Mouse (Mus musculus): ENCODE measurements around the gene Hist1h4j. TPM values are rescaled to one million over a fixed set of nuclear protein-coding genes. Genes with fewer than 3 reads are reported as not detected.
"Not testable (repeated sequence)": the region's sequence is repeated elsewhere in the genome, so short reads cannot be mapped to it uniquely, and the experiment has no call there.

Hist1h4j gene
- polyA plus RNA-seq (2014; fragmentation: Nextera tagmentation; extraction: Ambion mirVana), result 0.79 and 1.1 TPM in 2 replicates

DNA sequence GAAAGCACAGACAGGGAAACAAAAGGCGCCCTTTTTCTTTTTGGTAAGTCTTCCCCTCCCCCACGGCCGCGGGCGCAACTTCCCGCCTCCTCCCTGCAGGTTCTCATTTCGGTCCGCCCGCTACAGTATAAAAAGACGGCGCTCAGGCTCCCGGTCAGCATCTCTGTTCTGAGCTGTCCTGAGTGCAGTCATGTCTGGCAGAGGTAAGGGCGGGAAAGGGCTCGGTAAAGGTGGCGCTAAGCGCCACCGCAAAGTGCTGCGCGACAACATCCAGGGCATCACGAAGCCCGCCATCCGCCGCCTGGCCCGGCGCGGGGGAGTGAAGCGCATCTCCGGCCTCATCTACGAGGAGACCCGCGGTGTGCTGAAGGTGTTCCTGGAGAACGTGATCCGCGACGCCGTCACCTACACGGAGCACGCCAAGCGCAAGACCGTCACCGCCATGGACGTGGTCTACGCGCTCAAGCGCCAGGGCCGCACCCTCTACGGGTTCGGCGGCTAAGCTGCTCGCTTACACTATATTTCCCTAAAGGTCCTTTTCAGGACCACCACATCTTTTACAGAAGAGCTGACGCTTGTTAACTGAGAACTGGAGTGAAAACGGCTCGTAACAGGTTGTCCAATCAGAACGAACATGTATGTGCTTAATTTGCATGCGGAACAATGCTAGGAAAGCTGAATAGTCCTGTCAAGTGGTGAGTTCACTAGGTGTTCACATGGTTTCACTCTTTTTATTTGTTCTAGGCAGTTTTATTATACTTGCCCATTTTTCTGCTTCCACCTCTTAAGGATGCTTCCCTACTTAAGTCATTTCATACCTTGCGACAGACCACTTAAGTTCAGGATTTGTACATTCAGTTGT, at the start of gene Hist1h4j:
Hist1h4j (plus strand) TSS at position 159 of the 862 bp plus-strand sequence.
- peak; percentile 91 for ATAC-seq (replicated peaks; ENCODE audit: insufficient number of reproducible peaks, low FRiP score, low TSS enrichment)
- peak within 1 kb of the TSS; percentile 79 for H3K9ac ChIP-seq (ENCODE audit: low read depth, low read length)
- H3K4me3 ChIP-seq (ENCODE audit: low read depth, low read length), result peak within 1 kb of the TSS; percentile 51
- H3K27me3 ChIP-seq (ENCODE audit: control insufficient read depth, insufficient read depth, low read length); H3K4me1 ChIP-seq (ENCODE audit: control insufficient read depth, insufficient read depth, low read length); H3K36me3 ChIP-seq (ENCODE audit: control insufficient read depth, insufficient read depth, low read length); H3K9me3 ChIP-seq (replicated peaks; ENCODE audit: control insufficient read depth, low read length): not testable (repeated sequence)
- H3K4me2 ChIP-seq, result peak within 1 kb of the TSS; percentile 78
- under 1% methylated on average over 39 of the region's 56 CpGs for WGBS (ENCODE audit: insufficient replicate concordance)
- peak within 1 kb of the TSS; percentile 95 for H3K27ac ChIP-seq (ENCODE audit: low read depth, low read length)

- Histone ChIP-seq H3K27ac (ENCODE audit: low read depth, low read length) (no peak within 1 kb of the TSS), H3K4me1 (ENCODE audit: control insufficient read depth, insufficient read depth, low read length) (no peaks in the 10 kb centered on the region), H3K9me3 (replicated peaks; ENCODE audit: control insufficient read depth, low read length) (no peaks in the 10 kb centered on the region), H3K4me2 (no peak within 1 kb of the TSS), H3K36me3 (ENCODE audit: control insufficient read depth, insufficient read depth, low read length) (no peaks in the 10 kb centered on the region), H3K4me3 (ENCODE audit: low read depth, low read length) (no peak within 1 kb of the TSS), H3K9ac (ENCODE audit: low read depth, low read length) (no peak within 1 kb of the TSS), H3K27me3 (ENCODE audit: control insufficient read depth, insufficient read depth, low read length) (no peaks in the 10 kb centered on the region)
- no peak for ATAC-seq (replicated peaks; ENCODE audit: insufficient number of reproducible peaks, low FRiP score, low TSS enrichment)
Observed at GRCm38 (mm10) chr13:21697811-21698210, 37.1 kb upstream of the Hist1h4j start, which contains the start of gene Olfr1359. Gene Olfr1359 (plus strand): TSS chr13:21698111.

GRCm38 (mm10) chr13:21706669-21707068, 28.2 kb upstream of the Hist1h4j start:
- no peaks in the 10 kb centered on the region for H3K9me3 ChIP-seq (replicated peaks; ENCODE audit: control insufficient read depth, low read length)
- H3K9ac ChIP-seq (ENCODE audit: low read depth, low read length), result no peak overlapping the region
- no peaks in the 10 kb centered on the region; the same call in 1 of the 2 replicates for H3K4me1 ChIP-seq (ENCODE audit: control insufficient read depth, insufficient read depth, low read length)
- no peaks in the 10 kb centered on the region for H3K27me3 ChIP-seq (ENCODE audit: control insufficient read depth, insufficient read depth, low read length)
- no peak overlapping the region for H3K4me3 ChIP-seq (ENCODE audit: low read depth, low read length)
- ATAC-seq (replicated peaks; ENCODE audit: insufficient number of reproducible peaks, low FRiP score, low TSS enrichment), result no peak
- WGBS (ENCODE audit: insufficient replicate concordance), result 71% methylated on average over 4 of the region's 4 CpGs
- no peaks in the 10 kb centered on the region for H3K36me3 ChIP-seq (ENCODE audit: control insufficient read depth, insufficient read depth, low read length)
- no peak overlapping the region for H3K4me2 ChIP-seq
- H3K27ac ChIP-seq (ENCODE audit: low read depth, low read length), result no peak overlapping the region

DNA sequence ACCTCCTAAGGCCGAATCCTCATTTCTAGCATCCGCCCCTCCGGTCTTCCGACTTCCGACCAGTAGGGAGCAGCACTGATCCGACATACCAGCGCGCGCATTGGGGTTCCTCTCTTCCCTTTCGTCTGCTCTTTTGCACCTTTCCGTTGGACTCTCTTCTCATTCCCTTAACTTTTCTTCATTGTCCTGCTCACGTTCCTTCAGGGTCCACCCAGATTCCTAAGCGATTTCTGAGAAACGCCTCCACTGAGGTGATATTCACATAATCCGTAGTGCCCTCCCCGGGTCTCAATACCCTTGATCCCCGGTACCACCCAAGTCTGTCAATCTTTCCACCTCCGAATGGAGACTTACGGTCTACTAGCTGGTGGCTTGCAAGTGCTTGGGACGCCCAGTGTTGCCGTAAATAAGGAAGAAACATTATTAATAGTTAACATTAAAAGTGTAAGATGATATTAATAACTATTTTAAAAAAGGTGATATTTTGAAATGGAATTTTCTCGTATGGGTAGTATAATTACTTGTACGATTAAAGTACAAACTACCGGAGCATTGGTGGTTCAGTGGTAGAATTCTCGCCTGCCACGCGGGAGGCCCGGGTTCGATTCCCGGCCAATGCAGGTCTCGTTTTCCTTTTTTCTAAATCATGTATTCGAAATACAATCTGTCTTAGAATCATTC, 24.7 kb upstream of the Hist1h4j start:
- Histone ChIP-seq H3K4me2 (peak overlapping the region; percentile 44), H3K27me3 (ENCODE audit: control insufficient read depth, insufficient read depth, low read length) (no peaks in the 10 kb centered on the region), H3K9me3 (replicated peaks; ENCODE audit: control insufficient read depth, low read length) (no peaks in the 10 kb centered on the region), H3K4me3 (ENCODE audit: low read depth, low read length) (peak overlapping the region; percentile 76), H3K36me3 (ENCODE audit: control insufficient read depth, insufficient read depth, low read length) (no peaks in the 10 kb centered on the region), H3K9ac (ENCODE audit: low read depth, low read length) (peak overlapping the region; percentile 79), H3K4me1 (ENCODE audit: control insufficient read depth, insufficient read depth, low read length) (peaks cover 3% of the 10 kb centered on the region), H3K27ac (ENCODE audit: low read depth, low read length) (peak overlapping the region; percentile 75)
- WGBS (ENCODE audit: insufficient replicate concordance), result under 1% methylated on average over 32 of the region's 32 CpGs
- peak; percentile 84 for ATAC-seq (replicated peaks; ENCODE audit: insufficient number of reproducible peaks, low FRiP score, low TSS enrichment)

GRCm38 (mm10) chr13:21710821-21711525, 23.9 kb upstream of the Hist1h4j start:
- peaks cover 5% of the 10 kb centered on the region for H3K4me1 ChIP-seq (ENCODE audit: control insufficient read depth, insufficient read depth, low read length)
- peak; percentile 79 for ATAC-seq (replicated peaks; ENCODE audit: insufficient number of reproducible peaks, low FRiP score, low TSS enrichment)
- H3K9me3 ChIP-seq (replicated peaks; ENCODE audit: control insufficient read depth, low read length), result no peaks in the 10 kb centered on the region
- H3K4me3 ChIP-seq (ENCODE audit: low read depth, low read length), result peak overlapping the region; percentile 76
- peak overlapping the region; percentile 76 for H3K4me2 ChIP-seq
- peak overlapping the region; percentile 71 for H3K9ac ChIP-seq (ENCODE audit: low read depth, low read length)
- no peaks in the 10 kb centered on the region for H3K36me3 ChIP-seq (ENCODE audit: control insufficient read depth, insufficient read depth, low read length)
- H3K27ac ChIP-seq (ENCODE audit: low read depth, low read length), result peak overlapping the region; percentile 41; the same call in 1 of the 2 replicates
- H3K27me3 ChIP-seq (ENCODE audit: control insufficient read depth, insufficient read depth, low read length), result no peaks in the 10 kb centered on the region
- 3% methylated on average over 22 of the region's 22 CpGs for WGBS (ENCODE audit: insufficient replicate concordance)

DNA sequence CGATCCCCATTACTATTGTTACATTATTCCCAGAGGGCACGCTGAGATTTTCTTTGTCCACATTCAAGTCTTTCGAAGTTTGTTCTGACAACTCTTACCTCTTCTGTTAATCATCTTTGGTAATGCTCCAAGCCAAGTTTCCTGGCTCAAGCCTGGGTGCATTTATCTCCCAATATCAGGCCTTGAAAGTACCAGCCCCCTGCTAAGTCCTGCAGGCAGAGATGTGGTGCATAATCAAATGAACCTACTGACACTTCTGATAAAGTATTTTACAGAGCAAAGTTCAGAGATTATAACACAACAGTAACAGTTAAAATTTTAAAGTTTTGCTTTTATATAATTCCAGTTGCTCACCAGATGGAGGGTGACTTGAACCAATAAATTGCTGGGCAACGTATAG, 23.2 kb upstream of the Hist1h4j start:
- 29% methylated on average over 4 of the region's 4 CpGs for WGBS (ENCODE audit: insufficient replicate concordance)
- ATAC-seq (replicated peaks; ENCODE audit: insufficient number of reproducible peaks, low FRiP score, low TSS enrichment), result no peak
- H3K27ac ChIP-seq (ENCODE audit: low read depth, low read length), result no peak overlapping the region
- no peaks in the 10 kb centered on the region for H3K27me3 ChIP-seq (ENCODE audit: control insufficient read depth, insufficient read depth, low read length)
- H3K9me3 ChIP-seq (replicated peaks; ENCODE audit: control insufficient read depth, low read length), result no peaks in the 10 kb centered on the region
- peak overlapping the region; percentile 76 for H3K4me2 ChIP-seq
- H3K4me1 ChIP-seq (ENCODE audit: control insufficient read depth, insufficient read depth, low read length), result peaks cover 5% of the 10 kb centered on the region
- no peaks in the 10 kb centered on the region for H3K36me3 ChIP-seq (ENCODE audit: control insufficient read depth, insufficient read depth, low read length)
- peak overlapping the region; percentile 71; the same call in 1 of the 2 replicates for H3K9ac ChIP-seq (ENCODE audit: low read depth, low read length)
- H3K4me3 ChIP-seq (ENCODE audit: low read depth, low read length), result peak overlapping the region; percentile 76

GRCm38 (mm10) chr13:21714725-21715124, 20.1 kb upstream of the Hist1h4j start:
- Histone ChIP-seq H3K4me2 (peak overlapping the region; percentile 87), H3K27ac (ENCODE audit: low read depth, low read length) (peak overlapping the region; percentile 96), H3K4me1 (ENCODE audit: control insufficient read depth, insufficient read depth, low read length) (peaks cover 5% of the 10 kb centered on the region), H3K9me3 (replicated peaks; ENCODE audit: control insufficient read depth, low read length) (no peaks in the 10 kb centered on the region), H3K4me3 (ENCODE audit: low read depth, low read length) (peak overlapping the region; percentile 49), H3K27me3 (ENCODE audit: control insufficient read depth, insufficient read depth, low read length) (no peaks in the 10 kb centered on the region), H3K9ac (ENCODE audit: low read depth, low read length) (peak overlapping the region; percentile 81), H3K36me3 (ENCODE audit: control insufficient read depth, insufficient read depth, low read length) (no peaks in the 10 kb centered on the region)
- whole genome bisulfite sequencing (ENCODE audit: insufficient replicate concordance), result under 1% methylated on average over 7 of the region's 7 CpGs
- no peak for ATAC-seq (replicated peaks; ENCODE audit: insufficient number of reproducible peaks, low FRiP score, low TSS enrichment)

DNA sequence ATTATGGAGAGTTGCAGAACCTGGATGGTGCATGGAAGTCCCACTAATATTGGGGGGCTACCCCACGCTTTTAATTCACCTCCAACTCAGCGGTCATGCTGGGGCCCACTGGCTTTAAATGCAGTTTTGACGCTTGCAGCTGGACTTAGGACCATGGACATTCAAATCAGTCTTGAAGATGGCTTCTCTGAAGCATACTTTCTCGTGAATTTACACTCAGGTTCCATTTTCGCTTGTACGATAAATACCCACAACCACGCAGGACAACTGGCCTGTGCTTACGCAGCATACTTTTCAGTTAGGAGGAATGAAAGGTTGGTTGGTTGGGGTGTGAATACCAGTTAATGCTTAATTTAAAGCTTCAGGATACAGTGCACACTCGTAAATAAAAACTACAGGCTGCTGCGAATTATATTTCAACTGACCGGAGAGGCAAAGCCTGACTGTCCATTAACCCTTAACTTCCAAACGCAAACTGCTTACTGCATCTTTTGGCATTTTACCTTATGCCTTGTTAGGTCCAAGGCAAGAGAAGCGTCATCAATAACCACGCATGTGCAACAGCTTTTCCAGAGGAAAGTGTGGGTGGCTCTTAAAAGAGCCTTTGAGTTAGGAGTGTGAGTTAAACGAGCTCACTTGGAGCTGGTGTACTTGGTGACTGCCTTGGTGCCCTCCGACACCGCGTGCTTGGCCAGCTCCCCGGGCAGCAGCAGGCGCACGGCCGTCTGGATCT, 19.6 kb upstream of the Hist1h4j start:
- Histone ChIP-seq H3K4me2 (peak overlapping the region; percentile 87), H3K4me3 (ENCODE audit: low read depth, low read length) (peak overlapping the region; percentile 49), H3K9ac (ENCODE audit: low read depth, low read length) (peak overlapping the region; percentile 81), H3K27ac (ENCODE audit: low read depth, low read length) (peak overlapping the region; percentile 96), H3K9me3 (replicated peaks; ENCODE audit: control insufficient read depth, low read length) (no peaks in the 10 kb centered on the region), H3K4me1 (ENCODE audit: control insufficient read depth, insufficient read depth, low read length) (peaks cover 7% of the 10 kb centered on the region), H3K27me3 (ENCODE audit: control insufficient read depth, insufficient read depth, low read length) (no peaks in the 10 kb centered on the region), H3K36me3 (ENCODE audit: control insufficient read depth, insufficient read depth, low read length) (no peaks in the 10 kb centered on the region)
- WGBS (ENCODE audit: insufficient replicate concordance), result under 1% methylated on average over 22 of the region's 22 CpGs
- no peak for ATAC-seq (replicated peaks; ENCODE audit: insufficient number of reproducible peaks, low FRiP score, low TSS enrichment)

Data from heart, embryonic 11.5 days (tissue).